Mouse (Mus musculus): ENCODE results near the gene Aldh16a1. TPM values are rescaled to one million over a fixed set of nuclear protein-coding genes. Genes with fewer than 3 reads are reported as not detected.
"Not testable (repeated sequence)": the region's sequence is repeated elsewhere in the genome, so short reads cannot be mapped to it uniquely, and the experiment has no call there.

Aldh16a1 gene
- total RNA-seq, 2 experiments from 2014 or later, result 13.2 to 13.3 TPM

DNA sequence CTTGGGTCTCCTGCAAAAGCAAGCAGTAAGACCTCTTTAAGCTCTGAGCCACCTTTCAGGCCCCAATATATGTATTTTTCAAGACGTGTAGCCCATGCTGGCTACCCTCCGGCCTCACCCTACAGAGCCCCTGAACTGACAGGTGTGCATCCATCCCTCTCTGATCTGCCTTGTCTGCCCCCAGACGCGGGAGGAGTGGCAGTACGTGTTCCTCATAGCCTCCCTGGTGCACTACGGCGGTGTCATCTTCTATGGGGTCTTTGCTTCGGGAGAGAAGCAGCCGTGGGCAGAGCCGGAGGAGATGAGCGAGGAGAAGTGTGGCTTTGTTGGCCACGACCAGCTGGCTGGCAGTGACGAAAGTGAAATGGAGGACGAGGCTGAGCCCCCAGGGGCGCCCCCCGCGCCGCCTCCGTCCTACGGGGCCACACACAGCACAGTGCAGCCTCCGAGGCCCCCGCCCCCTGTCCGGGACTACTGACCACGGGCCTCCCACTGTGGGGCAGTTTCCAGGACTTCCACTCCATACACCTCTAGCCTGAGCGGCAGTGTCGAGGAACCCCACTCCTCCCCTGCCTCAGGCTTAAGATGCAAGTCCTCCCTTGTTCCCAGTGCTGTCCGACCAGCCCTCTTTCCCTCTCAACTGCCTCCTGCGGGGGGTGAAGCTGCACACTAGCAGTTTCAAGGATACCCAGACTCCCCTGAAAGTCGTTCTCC, 20.3 kb upstream of the Aldh16a1 start:
- no peak for DNase-seq (ENCODE audit: low spot score in 2 of 2)
- peak overlapping the region; percentile 32; the same call in 1 of the 2 replicates for H3K27ac ChIP-seq
- H3K4me3 ChIP-seq, result no peak overlapping the region
- no peak for TF ChIP-seq CTCF (conservative IDR thresholded peaks at IDR 0.05)

DNA sequence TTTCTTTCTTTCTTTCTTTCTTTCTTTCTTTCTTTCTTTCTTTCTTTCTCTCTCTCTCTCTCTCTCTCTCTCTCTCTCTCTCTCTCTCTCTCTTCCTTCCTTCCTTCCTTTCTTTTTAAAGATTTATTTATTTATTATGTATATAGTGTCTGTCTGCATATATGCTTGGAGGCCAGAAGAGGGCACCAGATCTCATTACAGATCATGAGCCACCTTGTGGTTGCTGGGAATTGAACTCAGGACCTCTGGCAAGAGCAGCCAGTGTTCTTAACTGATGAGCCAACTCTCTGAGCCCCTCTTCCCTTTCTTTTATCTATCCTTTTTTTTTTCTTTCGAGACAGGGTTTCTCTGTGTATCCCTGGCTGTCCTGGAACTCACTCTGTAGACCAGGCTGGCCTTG, 19.4 kb upstream of the Aldh16a1 start:
- DNase-seq (ENCODE audit: low spot score in 2 of 2); H3K4me3 ChIP-seq; H3K27ac ChIP-seq: not testable (repeated sequence)
- TF ChIP-seq CTCF (conservative IDR thresholded peaks at IDR 0.05), result peak; percentile 68

DNA sequence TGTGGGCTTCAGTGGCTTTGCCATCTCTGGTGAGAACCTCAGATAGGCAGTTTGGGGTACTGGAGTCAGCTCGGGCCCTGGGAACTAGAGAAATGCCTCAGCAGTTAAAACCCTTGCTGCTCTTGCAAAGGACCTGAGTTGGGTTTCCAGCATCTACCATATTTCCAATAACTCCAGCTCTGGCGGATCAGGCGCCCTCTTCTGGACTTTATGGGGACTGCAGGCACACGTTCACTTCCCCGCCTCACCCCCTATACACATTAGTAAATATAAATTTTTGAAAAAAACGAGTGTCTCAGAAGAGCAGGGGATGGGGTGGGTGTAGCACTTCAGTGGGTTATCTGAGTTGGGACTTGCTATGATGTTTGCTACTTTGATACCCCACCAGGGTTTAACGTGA, 18.6 kb upstream of the Aldh16a1 start:
- DNase-seq (ENCODE audit: low spot score in 2 of 2), result no peak
- TF ChIP-seq CTCF (conservative IDR thresholded peaks at IDR 0.05), result peak; percentile 81
- Histone ChIP-seq H3K27ac (no peak overlapping the region), H3K4me3 (no peak overlapping the region)

DNA sequence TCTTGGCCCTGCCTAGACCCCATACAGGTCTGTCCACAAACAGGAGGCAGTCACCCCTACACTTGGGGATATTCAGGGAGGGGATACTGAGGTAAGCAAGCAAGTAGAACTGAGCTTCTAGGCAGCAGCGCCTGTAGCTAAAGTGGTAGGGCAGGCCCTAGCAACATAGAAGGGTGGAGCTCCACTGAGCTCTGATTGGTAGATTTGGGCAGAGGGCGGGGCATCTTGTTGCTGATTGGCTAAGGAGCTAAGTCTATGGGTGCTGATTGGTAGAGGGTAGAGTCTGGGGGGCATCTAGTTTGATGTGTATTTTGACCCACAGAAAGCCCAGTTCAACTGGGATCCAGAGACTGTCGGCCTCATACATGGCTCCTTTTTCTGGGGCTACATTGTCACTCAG, 15.1 kb upstream of the Aldh16a1 start:
- DNase-seq (ENCODE audit: low spot score in 2 of 2), result peak; percentile 77 to 80
- H3K27ac ChIP-seq, result peak overlapping the region; percentile 94
- no peak for TF ChIP-seq CTCF (conservative IDR thresholded peaks at IDR 0.05)
- peak overlapping the region; percentile 26; the same call in 1 of the 2 replicates for H3K4me3 ChIP-seq

DNA sequence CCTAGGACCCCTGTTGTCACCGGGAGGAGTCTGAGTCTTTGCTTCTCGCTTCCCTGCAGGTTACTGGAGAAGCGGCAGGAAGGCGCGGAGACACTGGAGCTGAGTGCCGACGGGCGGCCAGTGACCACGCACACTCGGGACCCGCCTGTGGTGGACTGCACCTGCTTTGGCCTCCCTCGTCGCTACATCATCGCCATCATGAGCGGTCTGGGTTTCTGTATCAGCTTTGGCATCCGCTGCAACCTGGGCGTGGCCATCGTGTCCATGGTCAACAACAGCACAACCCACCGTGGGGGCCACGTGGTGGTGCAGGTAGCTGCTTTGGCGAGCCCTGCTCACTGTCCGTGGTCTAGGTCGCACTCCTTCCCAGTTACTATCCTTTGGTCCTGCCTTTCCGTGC, 14.3 kb upstream of the Aldh16a1 start:
- DNase-seq (ENCODE audit: low spot score in 2 of 2), result no peak
- peak overlapping the region; percentile 62 for H3K4me3 ChIP-seq
- no peak for TF ChIP-seq CTCF (conservative IDR thresholded peaks at IDR 0.05)
- H3K27ac ChIP-seq, result peak overlapping the region; percentile 94

DNA sequence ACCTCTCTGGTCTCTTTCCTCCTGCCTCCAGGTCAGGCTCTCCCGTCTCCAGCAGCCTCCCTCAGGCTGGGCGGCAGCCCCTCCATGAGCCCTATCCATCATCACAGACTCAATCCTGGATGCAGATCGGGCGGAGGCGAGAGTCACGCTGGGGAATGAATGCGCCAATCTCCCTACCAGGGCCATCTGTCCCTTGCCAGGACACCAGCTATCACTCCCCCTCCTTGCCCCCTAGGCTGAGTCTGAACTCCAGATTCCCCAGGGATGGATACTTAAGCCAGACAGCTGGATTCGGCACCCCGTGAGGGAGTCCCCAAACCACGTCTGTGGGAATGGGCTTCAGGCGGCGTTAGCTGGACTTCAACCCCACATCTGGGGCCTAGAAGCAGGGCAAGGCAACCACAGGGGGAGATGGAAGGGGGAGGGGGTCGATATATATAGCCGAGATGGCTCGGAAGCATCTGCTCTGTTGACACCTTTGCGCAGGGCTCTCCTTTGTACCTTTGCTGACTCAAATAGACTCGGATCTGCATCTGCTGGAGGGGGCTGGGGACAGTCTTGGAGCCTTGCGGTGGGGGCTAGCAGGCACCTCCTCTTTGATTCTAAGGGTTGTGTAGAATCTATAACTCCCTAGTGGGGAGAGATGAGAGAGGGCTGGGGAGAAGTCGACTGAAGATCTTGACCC, 13.5 kb upstream of the Aldh16a1 start:
- peak overlapping the region; percentile 62 for H3K4me3 ChIP-seq
- H3K27ac ChIP-seq, result peak overlapping the region; percentile 94
- no peak for TF ChIP-seq CTCF (conservative IDR thresholded peaks at IDR 0.05)
- DNase-seq (ENCODE audit: low spot score in 2 of 2), result peak; percentile 62 to 74

DNA sequence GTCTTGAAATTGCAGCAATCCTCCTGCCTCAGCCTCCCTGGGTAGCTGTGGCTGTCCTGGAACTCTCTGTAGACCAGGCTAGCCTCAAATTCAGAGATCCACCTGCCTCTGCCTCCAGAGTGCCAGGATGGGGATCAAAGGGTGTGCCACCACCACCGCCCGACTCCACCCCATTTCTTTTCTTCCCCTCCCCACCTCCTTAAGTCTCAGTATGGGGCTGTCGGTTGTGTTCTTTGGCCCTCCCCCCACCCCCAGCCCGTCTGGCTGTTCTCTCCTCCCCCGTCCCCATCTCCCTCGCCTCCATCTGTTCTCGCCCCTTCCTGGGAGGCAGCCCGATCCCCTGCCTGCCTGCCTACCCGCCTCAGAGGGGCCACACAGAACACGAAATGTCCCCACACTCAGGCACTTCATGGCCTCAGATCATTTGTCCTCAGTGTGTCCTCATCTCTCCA, 12.6 kb upstream of the Aldh16a1 start:
- DNase-seq (ENCODE audit: low spot score in 2 of 2), result peak; percentile 72 to 75
- peak overlapping the region; percentile 94 for H3K27ac ChIP-seq
- H3K4me3 ChIP-seq, result peak overlapping the region; percentile 62
- no peak for TF ChIP-seq CTCF (conservative IDR thresholded peaks at IDR 0.05)

DNA sequence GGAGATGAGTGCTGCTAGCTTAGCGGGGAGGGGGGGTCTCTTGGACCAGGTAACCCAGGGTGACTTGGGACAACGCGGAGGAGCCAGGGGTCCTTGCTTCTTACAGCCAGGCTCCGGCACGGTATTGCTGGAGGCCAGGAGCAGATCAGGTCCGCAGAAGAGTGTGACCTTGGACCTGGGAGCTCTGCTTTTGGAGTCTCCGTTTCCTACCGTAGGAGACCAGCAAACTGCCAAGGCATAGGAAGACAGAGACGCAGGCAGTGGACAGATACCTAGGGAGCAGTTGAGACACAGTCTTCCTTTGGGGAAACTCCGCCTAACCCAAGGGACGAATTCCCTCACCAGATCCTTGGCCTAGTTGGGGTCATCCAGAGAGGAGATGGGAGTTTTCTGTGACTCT, 11.3 kb upstream of the Aldh16a1 start:
- no peak for DNase-seq (ENCODE audit: low spot score in 2 of 2)
- Histone ChIP-seq H3K27ac (peak overlapping the region; percentile 94), H3K4me3 (peak overlapping the region; percentile 62)
- TF ChIP-seq CTCF (conservative IDR thresholded peaks at IDR 0.05), result no peak

DNA sequence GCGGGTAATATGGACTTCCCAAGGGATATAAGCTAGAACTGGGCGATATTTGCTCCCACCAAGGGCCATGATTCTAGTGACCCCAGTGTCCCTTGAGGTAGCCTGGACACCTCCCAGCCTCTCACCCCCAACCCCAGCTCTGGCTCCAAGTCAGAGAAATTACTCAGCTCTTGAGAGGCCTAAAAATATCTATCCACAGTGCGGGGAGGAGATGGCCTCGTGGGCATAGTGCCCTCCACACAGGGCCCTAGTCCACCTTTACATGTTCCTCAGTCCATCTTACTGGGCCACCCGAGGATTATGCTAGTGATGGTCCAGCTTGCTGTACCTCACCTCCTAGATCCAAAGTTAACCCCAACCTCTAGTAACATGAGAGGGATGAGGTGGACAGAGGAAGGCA, 10.4 kb upstream of the Aldh16a1 start:
- H3K4me3 ChIP-seq, result peak overlapping the region; percentile 62
- no peak for DNase-seq (ENCODE audit: low spot score in 2 of 2)
- peak overlapping the region; percentile 94 for H3K27ac ChIP-seq
- TF ChIP-seq CTCF (conservative IDR thresholded peaks at IDR 0.05), result no peak

DNA sequence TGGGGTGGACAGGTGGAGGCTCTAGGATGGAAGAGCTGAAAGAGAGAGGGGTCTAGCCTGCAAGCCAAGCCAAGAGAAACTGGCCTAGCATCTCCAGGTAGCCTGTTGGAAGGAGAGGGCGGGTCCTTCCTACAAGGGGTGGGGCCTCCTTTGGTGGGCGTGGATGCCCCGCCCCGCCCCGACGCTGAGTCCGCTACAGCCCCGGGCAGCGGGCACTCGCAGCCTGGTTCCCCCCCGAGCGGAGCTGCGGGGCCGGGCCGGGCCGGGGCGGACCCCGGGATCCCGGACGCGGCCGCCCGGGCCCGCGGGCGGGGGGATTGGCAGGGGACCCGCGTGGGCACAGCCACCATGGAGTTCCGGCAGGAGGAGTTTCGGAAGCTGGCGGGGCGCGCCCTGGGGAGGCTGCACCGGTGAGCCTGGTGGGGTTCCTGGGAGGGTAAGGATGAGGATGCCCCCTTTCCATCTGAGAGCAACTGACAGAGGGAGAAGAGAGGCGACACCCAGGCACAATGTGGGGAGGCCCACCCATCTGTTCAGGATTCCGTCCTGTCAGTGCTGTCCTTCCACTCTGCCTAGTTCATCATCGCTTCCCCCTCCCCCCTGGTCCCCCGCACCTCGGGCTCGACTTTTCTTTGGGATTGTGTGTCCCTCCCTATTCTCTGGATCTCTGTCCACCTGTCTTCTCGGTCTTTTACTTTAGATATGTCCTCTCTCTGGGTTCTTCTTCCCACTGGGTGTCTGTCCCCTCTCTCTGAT, 9.5 kb upstream of the Aldh16a1 start, which contains the start of gene Slc17a7:
Slc17a7 (plus strand) TSS at position 215 of the 756 bp plus-strand sequence.
- Histone ChIP-seq H3K4me3 (peak within 1 kb of the TSS; percentile 62), H3K27ac (peak within 1 kb of the TSS; percentile 94)
- TF ChIP-seq CTCF (conservative IDR thresholded peaks at IDR 0.05), result no peak
- peak in 1 of 2 experiments; percentile 67 for DNase-seq (ENCODE audit: low spot score in 2 of 2)

DNA sequence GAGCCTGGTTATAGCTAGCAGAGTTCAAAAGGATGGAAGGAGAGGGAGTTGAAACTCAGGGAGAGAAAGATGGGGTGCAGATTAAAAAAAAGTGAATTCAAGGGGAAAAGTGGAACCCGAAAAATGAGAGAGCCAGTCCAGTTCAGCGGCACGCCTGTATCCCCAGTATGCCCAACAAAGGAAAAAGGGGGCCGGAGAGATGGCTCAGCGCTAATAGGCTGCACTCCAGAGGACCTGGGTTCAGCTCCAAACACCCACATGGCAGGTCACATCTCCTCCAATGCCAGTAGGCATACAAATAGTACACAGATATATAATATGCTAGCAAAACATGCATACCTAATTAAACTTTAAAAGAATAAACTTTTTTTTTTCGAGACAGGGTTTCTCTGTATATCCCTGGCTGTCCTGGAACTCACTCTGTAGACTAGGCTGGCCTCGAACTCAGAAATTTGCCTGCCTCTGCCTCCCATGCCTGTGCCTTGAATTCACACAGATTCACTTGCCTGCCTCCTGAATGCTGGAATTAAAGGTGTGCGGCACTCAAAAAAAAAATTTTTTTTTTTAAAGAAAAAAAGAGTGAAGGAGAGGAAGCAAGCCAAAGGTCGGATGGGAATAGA, 8.7 kb upstream of the Aldh16a1 start:
- TF ChIP-seq CTCF (conservative IDR thresholded peaks at IDR 0.05), result no peak
- peak overlapping the region; percentile 94 for H3K27ac ChIP-seq
- peak overlapping the region; percentile 62 for H3K4me3 ChIP-seq
- no peak for DNase-seq (ENCODE audit: low spot score in 2 of 2)

DNA sequence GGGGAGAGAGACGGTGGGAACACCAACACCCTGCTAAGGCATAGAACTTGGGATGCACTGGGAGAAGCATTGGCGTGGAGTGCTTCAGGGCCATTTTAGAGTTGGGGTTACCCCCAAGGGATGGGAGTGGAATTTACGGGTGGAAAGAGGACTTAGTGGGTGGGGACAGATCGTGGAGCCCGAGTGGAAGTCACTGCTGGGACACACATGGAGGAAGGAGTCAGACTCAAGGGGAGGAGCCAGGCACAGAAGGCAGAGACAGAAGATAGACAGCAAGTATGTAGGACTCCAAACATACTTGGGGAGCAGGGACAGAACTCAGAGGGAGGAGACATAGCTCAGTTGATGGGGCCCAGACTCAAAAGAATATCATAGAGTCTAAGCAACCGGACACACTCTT, 8.2 kb upstream of the Aldh16a1 start:
- peak in 1 of 2 experiments; percentile 69 for DNase-seq (ENCODE audit: low spot score in 2 of 2)
- no peak for TF ChIP-seq CTCF (conservative IDR thresholded peaks at IDR 0.05)
- Histone ChIP-seq H3K4me3 (peak overlapping the region; percentile 50), H3K27ac (peak overlapping the region; percentile 94)
